Mouse (Mus musculus) CH12.LX (cell line): ENCODE data around the gene Sephs2.

ENCODE experiments used
- BHLHE40 ChIP-seq: IDR thresholded peaks from 2 replicates; pipeline ENCODE4 v1.6.1; 2011; ENCODE audit warnings: mild to moderate bottlenecking, low read depth, low read length, improper control_type of control experiment
- CTCF ChIP-seq, 2 experiments: IDR thresholded peaks in 1 of 2; conservative IDR thresholded peaks in 1 of 2; 2 replicates each; pipeline ENCODE4 v1.5.1; 2011 to 2012; ENCODE audit warnings: low read depth in 2 of 2, low read length in 2 of 2, improper control_type of control experiment in 1 of 2, inconsistent platforms in 1 of 2, mild to moderate bottlenecking in 1 of 2, moderate library complexity in 1 of 2
- ETS1 ChIP-seq: conservative IDR thresholded peaks from 2 replicates; pipeline ENCODE4 v1.6.1; 2012; ENCODE audit warnings: low read depth, mild to moderate bottlenecking, inconsistent platforms, low read length, improper control_type of control experiment, moderate library complexity
- HCFC1 ChIP-seq: IDR thresholded peaks from 2 replicates; pipeline ENCODE4 v1.6.1; 2012; ENCODE audit warnings: low read depth, mild to moderate bottlenecking, inconsistent platforms, low read length, improper control_type of control experiment
- MAX ChIP-seq: IDR thresholded peaks from 2 replicates; pipeline ENCODE4 v1.6.1; 2011; ENCODE audit warnings: low read length, improper control_type of control experiment
- MXI1 ChIP-seq: IDR thresholded peaks from 2 replicates; pipeline ENCODE4 v1.6.1; 2011; ENCODE audit warnings: mild to moderate bottlenecking, low read depth, low read length, improper control_type of control experiment
- POLR2A ChIP-seq: IDR thresholded peaks from 2 replicates; pipeline ENCODE4 v1.6.1; 2011; ENCODE audit warnings: low read depth, mild to moderate bottlenecking, improper control_type of control experiment, low read length
- SMC3 ChIP-seq: IDR thresholded peaks from 2 replicates; pipeline ENCODE4 v1.6.1; 2011; ENCODE audit warnings: low read depth, low read length, improper control_type of control experiment
- TCF12 ChIP-seq: IDR thresholded peaks from 2 replicates; pipeline ENCODE4 v1.6.1; 2014; ENCODE audit warnings: low read depth, mild to moderate bottlenecking, inconsistent platforms, low read length, improper control_type of control experiment
- ZC3H11A ChIP-seq: IDR thresholded peaks from 2 replicates; pipeline ENCODE4 v1.6.1; 2012; ENCODE audit warnings: low read depth, mild to moderate bottlenecking, inconsistent platforms, low read length, improper control_type of control experiment
- ZNF384 ChIP-seq: IDR thresholded peaks from 2 replicates; pipeline ENCODE4 v1.6.1; 2012; ENCODE audit warnings: low read depth, low read length, improper control_type of control experiment, inconsistent platforms

DNA sequence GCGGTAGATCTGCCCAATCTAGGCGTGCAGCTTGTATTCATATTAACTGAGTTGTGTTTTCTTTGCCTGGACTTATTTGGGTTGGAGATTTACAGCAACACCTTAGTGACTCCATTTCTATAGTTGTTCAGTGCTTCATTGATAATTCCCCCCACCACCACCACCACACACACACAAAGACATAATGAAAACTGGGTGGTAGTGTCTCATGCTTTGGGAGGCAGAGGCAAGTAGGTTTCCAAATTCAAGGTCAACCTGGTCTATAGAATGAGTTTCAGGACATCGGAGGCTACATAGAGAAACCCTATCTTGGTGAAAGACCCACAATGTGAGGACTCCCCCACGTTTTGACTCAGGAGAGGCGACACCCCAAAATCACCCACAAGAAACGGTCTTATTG is 49.2 kb downstream of the Sephs2 start:
- TF ChIP-seq CTCF (conservative IDR thresholded peaks at IDR 0.05 in 1 of 2, IDR thresholded peaks at IDR 0.05 in 1 of 2; ENCODE audit: low read depth in 2 of 2, low read length in 2 of 2) (no peak), ETS1 (no peak), TCF12 (no peak), POLR2A (no peak), BHLHE40 (no peak), ZNF384 (no peak), MXI1 (no peak), MAX (no peak), ZC3H11A (no peak), HCFC1 (no peak), SMC3 (no peak)
